Mouse (Mus musculus): Measurements from ENCODE around the gene Mipol1. TPM values are rescaled to one million over a fixed set of nuclear protein-coding genes. Genes with fewer than 3 reads are reported as not detected.
A peak's percentile ranks its signal among the peaks of the same experiment; 100 is the strongest.

Gene Mipol1
- polyA plus RNA-seq, 1 experiment from 2014 or later = 4.0 TPM

GRCm38 (mm10) chr12:57543627-57543991 lies 313.4 kb downstream of the Mipol1 start:
- Histone ChIP-seq H3K9me3 (ENCODE audit: control insufficient read depth) (no peaks in the 10 kb centered on the region), H3K4me2 (replicated peaks; ENCODE audit: low read depth) (peak overlapping the region; percentile 84), H3K27me3 (replicated peaks; ENCODE audit: control insufficient read depth, insufficient read depth, low read length) (peaks cover 44% of the 10 kb centered on the region), H3K36me3 (ENCODE audit: control insufficient read depth, insufficient read depth) (no peaks in the 10 kb centered on the region; the same call in 1 of the 2 replicates), H3K4me3 (ENCODE audit: low read depth, low read length) (peak overlapping the region; percentile 70), H3K27ac (ENCODE audit: low read depth, low read length) (0 out of 2 replicates have a peak overlapping the region, but pooled peaks have one; percentile 57), H3K4me1 (replicated peaks; ENCODE audit: control insufficient read depth, insufficient read depth, low read length) (no peaks in the 10 kb centered on the region), H3K9ac (ENCODE audit: low read depth, low read length) (peak overlapping the region; percentile 12; the same call in 1 of the 2 replicates)
- TF ChIP-seq CTCF (IDR thresholded peaks at IDR 0.05; ENCODE audit: low read depth) = no peak
- 2% methylated on average over 10 of the region's 10 CpGs for whole genome bisulfite sequencing
- no peak for ATAC-seq

GRCm38 (mm10) chr12:57544641-57545370 lies 314.6 kb downstream of the Mipol1 start:
- WGBS = 2% methylated on average over 31 of the region's 31 CpGs
- ATAC-seq = no peak

GRCm38 (mm10) chr12:57545371-57546241 lies 315.4 kb downstream of the Mipol1 start:
- Histone ChIP-seq H3K36me3 (ENCODE audit: control insufficient read depth, insufficient read depth) (no peaks in the 10 kb centered on the region; the same call in 1 of the 2 replicates), H3K4me1 (replicated peaks; ENCODE audit: control insufficient read depth, insufficient read depth, low read length) (no peaks in the 10 kb centered on the region), H3K4me3 (ENCODE audit: low read depth, low read length) (peak overlapping the region; percentile 70), H3K27me3 (replicated peaks; ENCODE audit: control insufficient read depth, insufficient read depth, low read length) (peaks cover 57% of the 10 kb centered on the region), H3K27ac (ENCODE audit: low read depth, low read length) (peak overlapping the region; percentile 95), H3K4me2 (replicated peaks; ENCODE audit: low read depth) (peak overlapping the region; percentile 84), H3K9ac (ENCODE audit: low read depth, low read length) (peak overlapping the region; percentile 71), H3K9me3 (ENCODE audit: control insufficient read depth) (no peaks in the 10 kb centered on the region)
- WGBS = under 1% methylated on average over 91 of the region's 106 CpGs
- peak; percentile 61 for ATAC-seq
- TF ChIP-seq CTCF (IDR thresholded peaks at IDR 0.05; ENCODE audit: low read depth) = no peak

More at GRCm38 (mm10) chr12:57544641-57545370, 314.6 kb downstream of the Mipol1 start:
- H3K4me3 ChIP-seq (ENCODE audit: low read depth, low read length) = peak overlapping the region; percentile 70
- H3K36me3 ChIP-seq (ENCODE audit: control insufficient read depth, insufficient read depth) = no peaks in the 10 kb centered on the region; the same call in 1 of the 2 replicates
- H3K4me1 ChIP-seq (replicated peaks; ENCODE audit: control insufficient read depth, insufficient read depth, low read length) = no peaks in the 10 kb centered on the region
- peak overlapping the region; percentile 84 for H3K4me2 ChIP-seq (replicated peaks; ENCODE audit: low read depth)
- peak overlapping the region; percentile 71 for H3K9ac ChIP-seq (ENCODE audit: low read depth, low read length)
- H3K9me3 ChIP-seq (ENCODE audit: control insufficient read depth) = no peaks in the 10 kb centered on the region
- peak overlapping the region; percentile 95 for H3K27ac ChIP-seq (ENCODE audit: low read depth, low read length)
- H3K27me3 ChIP-seq (replicated peaks; ENCODE audit: control insufficient read depth, insufficient read depth, low read length) = peaks cover 51% of the 10 kb centered on the region
- TF ChIP-seq CTCF (IDR thresholded peaks at IDR 0.05; ENCODE audit: low read depth) = peak; percentile 77

Other genes with a start within 250 kb of the Mipol1 start
- gene Slc25a21, start 33.0 kb upstream of the Mipol1 start, polyA plus RNA-seq (2015; fragmentation: Nextera tagmentation; extraction: Ambion mirVana) = 0.08 TPM in 1 of 2 replicates, not detected in the other
- gene Prps1l3, start within 50 bp of the Mipol1 start, polyA plus RNA-seq (2015; fragmentation: Nextera tagmentation; extraction: Ambion mirVana) = 21.5 and 21.7 TPM in 2 replicates

Data from intestine, postnatal 0 days (tissue).